Mouse (Mus musculus) embryo, embryonic 9.5 days (tissue): ENCODE measurements at regions not wholly inside any gene's neighbourhood (a gene's known extent, or its start where the extent isn't known, plus 50 kb on each side); places are given as distances from the start of the nearest gene placed in this dataset.
"Not testable (repeated sequence)": the region's sequence is repeated elsewhere in the genome, so short reads cannot be mapped to it uniquely, and the experiment has no call there.

ENCODE experiments used
- DNase-seq: peaks from one replicate; pipeline ENCODE4 v3.0.0-alpha.2; 2017; ENCODE audit errors: extremely low spot score

GRCm38 (mm10) chr13:70198638-70199037 is 396.4 kb downstream of the Med10 start:
- DNase-seq, result no peak

- no peak for DNase-seq
These were observed 396.9 kb downstream of the Med10 start for GRCm38 (mm10) chr13:70199087-70199486.

- DNase-seq, result no peak
These were observed 403.1 kb downstream of the Med10 start for GRCm38 (mm10) chr13:70205334-70205733.

GRCm38 (mm10) chr13:70210158-70210557 is 408.0 kb downstream of the Med10 start:
- DNase-seq, result no peak

- no peak for DNase-seq
These were observed 410.8 kb downstream of the Med10 start for GRCm38 (mm10) chr13:70213017-70213416.

GRCm38 (mm10) chr13:70213622-70214021 is 411.4 kb downstream of the Med10 start:
- no peak for DNase-seq

GRCm38 (mm10) chr13:70214022-70214654 is 411.9 kb downstream of the Med10 start:
- DNase-seq, result no peak

GRCm38 (mm10) chr13:70216134-70216533 is 413.9 kb downstream of the Med10 start:
- no peak for DNase-seq

- DNase-seq, result no peak
These were observed 415.4 kb downstream of the Med10 start for GRCm38 (mm10) chr13:70217429-70218133.

- DNase-seq, result no peak
These were observed 413.9 kb downstream of the Ice1 start for GRCm38 (mm10) chr13:70223485-70223884.

GRCm38 (mm10) chr13:70227167-70227566 is 410.3 kb downstream of the Ice1 start:
- no peak for DNase-seq

GRCm38 (mm10) chr13:70233896-70234799 is 403.3 kb downstream of the Ice1 start:
- peak; percentile 82 for DNase-seq

GRCm38 (mm10) chr13:70243598-70244157 is 393.8 kb downstream of the Ice1 start:
- no peak for DNase-seq

- DNase-seq, result no peak
These were observed 377.4 kb downstream of the Ice1 start for GRCm38 (mm10) chr13:70260003-70260496.

- no peak for DNase-seq
These were observed 373.8 kb downstream of the Ice1 start for GRCm38 (mm10) chr13:70263654-70264053.

- DNase-seq, result not testable (repeated sequence)
These were observed 360.5 kb downstream of the Ice1 start for GRCm38 (mm10) chr13:70276884-70277378.

GRCm38 (mm10) chr13:70277667-70278591 is 359.5 kb downstream of the Ice1 start:
- no peak for DNase-seq

- DNase-seq, result no peak
These were observed 356.2 kb downstream of the Ice1 start for GRCm38 (mm10) chr13:70281051-70281847.

GRCm38 (mm10) chr13:70282731-70283130 is 354.7 kb downstream of the Ice1 start:
- DNase-seq, result peak; percentile 22

- DNase-seq, result no peak
These were observed 354.2 kb downstream of the Ice1 start for GRCm38 (mm10) chr13:70283231-70283630.
